Mouse (Mus musculus): Measurements from ENCODE around the gene Pigs.

Pigs gene

GRCm38 (mm10) chr11:78337040-78337439, 8.8 kb downstream of the Pigs start:
- DNase-seq (ENCODE audit: low read depth): no peak

DNA sequence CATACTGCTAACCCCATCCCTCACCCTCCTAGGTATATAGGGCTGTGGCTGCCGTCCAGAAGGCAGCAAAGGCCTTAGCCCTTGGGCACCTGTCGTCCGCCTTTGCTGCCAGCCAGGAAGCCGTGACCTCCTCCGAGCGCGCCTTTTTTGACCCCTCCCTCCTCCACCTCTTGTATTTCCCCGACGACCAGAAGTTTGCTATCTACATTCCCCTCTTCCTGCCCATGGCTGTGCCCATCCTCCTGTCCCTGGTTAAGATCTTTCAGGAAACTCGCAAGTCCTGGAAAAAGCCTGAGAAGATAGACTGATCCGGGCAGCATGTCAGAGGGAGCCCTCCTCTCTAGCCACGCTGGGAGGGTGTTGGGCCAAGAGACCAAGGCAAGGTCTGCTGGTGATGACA, 13.5 kb downstream of the Pigs start:
- no peak for DNase-seq (ENCODE audit: low read depth)

- DNase-seq (ENCODE audit: low read depth): peak; percentile 87
Measured at GRCm38 (mm10) chr11:78343381-78344327, 15.4 kb downstream of the Pigs start, which contains the start of gene Unc119. TSS of gene Unc119 (plus strand) at chr11:78343482.

- DNase-seq (ENCODE audit: low read depth): no peak
Measured at GRCm38 (mm10) chr11:78344328-78344889, 16.2 kb downstream of the Pigs start.

DNA sequence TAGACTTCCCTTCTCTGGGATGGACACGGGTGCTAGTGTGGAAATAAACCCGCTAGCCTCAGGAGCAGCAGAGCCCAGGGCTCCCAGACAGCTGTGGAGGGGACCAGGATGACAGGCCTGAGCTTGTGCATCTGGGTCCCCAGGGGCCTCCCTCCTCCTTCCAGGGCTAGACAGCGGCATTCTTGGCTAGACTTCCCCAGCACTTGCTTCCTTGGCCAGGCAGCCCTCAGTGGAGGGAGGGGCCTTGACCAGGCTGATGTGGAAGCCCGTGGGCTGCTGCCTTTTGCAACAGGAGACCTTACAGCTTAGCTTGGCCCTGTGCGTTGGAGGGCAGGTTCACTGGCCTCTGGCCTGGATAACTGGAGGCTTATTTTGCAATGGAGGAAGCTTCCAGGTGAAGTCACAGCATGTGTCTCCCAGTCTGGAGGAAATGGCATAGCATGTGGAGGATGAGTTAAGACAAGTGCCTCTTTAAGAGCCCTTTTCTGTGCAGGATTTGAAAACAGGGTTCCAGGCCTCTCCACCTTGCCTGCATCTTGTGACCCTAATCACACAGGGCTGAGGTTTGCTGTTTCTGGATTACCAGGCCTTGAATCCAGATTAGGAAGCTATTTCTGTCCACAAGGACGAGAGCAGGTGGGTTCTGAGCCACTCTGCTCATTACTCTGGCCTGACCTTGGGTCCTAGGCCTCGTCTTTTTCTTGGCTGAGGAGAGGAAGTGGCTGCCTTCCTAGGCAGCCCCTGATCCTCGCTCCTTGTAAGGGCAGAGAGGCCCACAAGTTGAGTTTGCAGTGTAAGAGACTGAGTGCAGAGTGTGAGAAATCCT, 16.9 kb downstream of the Pigs start:
- peak; percentile 61 for DNase-seq (ENCODE audit: low read depth)

- DNase-seq (ENCODE audit: low read depth): no peak
Measured at GRCm38 (mm10) chr11:78345801-78346200, 17.6 kb downstream of the Pigs start.

- DNase-seq (ENCODE audit: low read depth): peak; percentile 20
Measured at GRCm38 (mm10) chr11:78346326-78347069, 18.3 kb downstream of the Pigs start.

GRCm38 (mm10) chr11:78347070-78347754, 19.0 kb downstream of the Pigs start:
- DNase-seq (ENCODE audit: low read depth): peak; percentile 90

DNA sequence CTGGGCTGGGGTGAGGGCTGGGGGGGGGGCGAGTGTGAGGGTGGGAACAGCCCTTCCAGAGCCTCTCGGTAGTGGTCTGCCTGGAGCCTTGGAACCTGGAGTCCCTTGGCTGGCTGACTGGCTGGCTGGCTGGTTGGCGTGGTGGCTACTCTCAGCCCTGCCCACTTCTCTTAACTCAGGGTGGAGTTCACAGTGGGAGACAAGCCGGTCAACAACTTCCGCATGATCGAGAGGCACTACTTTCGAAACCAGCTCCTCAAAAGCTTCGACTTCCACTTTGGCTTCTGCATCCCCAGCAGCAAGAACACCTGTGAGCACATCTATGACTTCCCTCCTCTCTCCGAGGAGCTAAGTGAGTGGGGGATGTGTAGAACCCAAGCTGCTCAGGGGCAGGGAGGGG, 19.7 kb downstream of the Pigs start:
- no peak for DNase-seq (ENCODE audit: low read depth)

DNA sequence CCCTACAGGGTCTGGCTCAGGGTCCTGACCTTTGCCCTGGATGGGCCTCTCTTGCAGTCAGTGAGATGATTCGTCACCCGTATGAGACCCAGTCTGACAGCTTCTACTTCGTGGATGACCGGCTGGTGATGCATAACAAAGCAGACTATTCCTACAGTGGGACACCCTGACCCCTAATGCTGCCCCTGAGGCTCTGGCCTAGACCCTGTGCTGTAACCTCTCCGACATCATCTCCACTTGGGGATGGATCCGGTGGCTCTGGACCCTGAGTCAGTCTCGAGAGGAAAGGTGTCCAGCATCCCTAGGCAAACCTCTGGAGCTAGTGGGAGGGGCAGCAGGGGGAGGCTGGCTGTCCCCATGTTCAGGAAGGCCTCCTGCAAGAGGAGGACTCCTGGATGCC, 20.3 kb downstream of the Pigs start:
- no peak for DNase-seq (ENCODE audit: low read depth)

DNA sequence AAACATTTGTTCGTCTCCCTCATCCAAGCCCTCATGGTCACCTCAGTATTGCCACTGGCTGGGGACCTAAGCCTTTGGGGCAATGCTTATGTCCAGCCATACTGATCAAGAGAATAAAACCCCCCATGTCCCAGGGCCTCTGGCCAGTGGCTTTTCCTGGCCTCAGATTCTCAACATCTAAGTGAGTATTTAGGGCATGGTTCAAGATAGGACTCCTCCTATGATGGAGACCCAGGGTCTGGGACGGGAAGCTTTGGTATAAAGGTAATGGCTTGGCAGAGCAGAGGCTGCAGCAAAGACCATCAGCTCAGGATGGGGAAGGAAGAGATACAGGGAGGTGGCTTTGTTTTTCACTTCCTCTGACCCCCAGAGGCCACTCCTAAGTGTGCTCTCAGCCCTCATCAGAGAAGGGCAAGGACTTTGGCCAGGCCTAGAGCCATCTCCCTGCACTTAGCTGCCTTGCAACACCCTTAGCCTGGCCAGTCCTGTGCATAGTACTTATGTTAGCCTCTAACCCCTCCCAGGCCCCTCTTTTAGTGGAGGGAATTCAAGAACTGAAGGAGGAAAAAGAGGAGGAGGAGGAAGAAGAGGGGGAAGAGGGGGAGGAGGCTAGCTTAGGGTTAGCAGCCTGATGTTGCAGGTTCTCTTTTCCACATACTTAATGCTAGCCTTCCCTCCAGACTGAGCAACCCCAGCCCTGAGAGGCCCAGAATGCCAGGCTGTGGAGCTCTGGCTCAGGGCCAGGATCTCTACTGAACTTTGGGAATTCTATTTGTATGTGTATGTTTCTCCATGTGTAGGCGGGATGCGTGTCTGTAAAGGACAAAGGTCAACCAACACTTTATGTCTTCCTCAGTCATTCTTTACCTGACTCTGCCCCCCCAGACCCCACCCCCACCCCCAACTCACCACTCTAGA, 21.5 kb downstream of the Pigs start:
- DNase-seq (ENCODE audit: low read depth): peak; percentile 57

- no peak for DNase-seq (ENCODE audit: low read depth)
Measured at GRCm38 (mm10) chr11:78353081-78353480, 24.9 kb downstream of the Pigs start.

- DNase-seq (ENCODE audit: low read depth): no peak
Measured at GRCm38 (mm10) chr11:78354905-78355304, 26.7 kb downstream of the Pigs start.

GRCm38 (mm10) chr11:78355471-78356238, 27.4 kb downstream of the Pigs start:
- peak; percentile 92 for DNase-seq (ENCODE audit: low read depth)

DNA sequence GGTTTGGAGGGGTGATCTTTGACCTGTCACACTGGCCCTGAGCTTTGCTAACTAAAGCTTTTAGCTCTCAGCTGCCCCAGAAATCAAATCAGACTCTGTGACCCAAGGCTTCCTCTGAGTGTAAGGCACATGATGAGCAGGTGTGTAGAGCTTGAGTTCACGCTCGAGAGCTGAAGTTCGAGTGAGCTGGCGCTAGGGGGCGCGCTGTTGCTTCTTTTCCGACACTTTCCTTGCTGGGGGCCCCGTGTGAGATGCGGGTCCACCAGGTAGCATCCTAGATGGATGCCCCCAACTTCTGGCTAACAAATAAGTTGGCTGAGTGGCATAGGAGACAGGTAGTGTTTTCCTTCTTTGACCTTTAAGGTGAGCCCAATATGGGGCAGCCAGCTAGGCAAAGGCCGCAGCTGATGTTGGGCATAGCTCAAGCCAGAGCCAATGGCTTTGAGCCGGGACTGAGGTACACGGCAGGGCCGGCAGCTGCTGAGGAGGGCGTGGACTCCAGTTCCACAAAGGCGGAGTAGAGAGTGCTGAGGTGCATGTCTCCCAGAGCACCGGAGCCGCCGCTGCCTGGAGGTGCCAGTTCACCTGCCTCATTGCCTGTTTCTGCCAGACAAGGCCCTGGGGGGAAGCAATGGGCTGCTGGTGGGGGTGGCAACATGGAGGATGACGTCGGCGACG, 30.3 kb downstream of the Pigs start:
- DNase-seq (ENCODE audit: low read depth): peak; percentile 57

- peak; percentile 95 for DNase-seq (ENCODE audit: low read depth)
Measured at GRCm38 (mm10) chr11:78360125-78360788, 32.0 kb downstream of the Pigs start.

DNA sequence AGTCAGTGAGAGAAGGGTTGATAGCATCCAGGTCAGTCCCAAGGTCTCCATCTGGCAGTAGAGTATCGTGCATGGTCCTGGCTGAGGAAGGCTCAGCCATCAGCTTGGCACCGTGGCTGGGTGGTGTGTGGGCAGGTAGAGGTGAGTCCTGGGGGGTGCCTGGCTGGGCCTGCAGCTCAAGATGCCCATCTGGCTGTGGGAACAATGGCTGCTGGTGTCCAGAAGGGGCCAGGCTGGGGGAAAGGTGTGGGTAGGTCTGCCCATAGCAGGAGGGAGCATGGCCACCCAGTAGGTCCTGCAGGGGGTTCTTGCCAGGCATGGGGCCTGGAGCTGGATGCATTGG, 32.5 kb downstream of the Pigs start:
- no peak for DNase-seq (ENCODE audit: low read depth)

DNA sequence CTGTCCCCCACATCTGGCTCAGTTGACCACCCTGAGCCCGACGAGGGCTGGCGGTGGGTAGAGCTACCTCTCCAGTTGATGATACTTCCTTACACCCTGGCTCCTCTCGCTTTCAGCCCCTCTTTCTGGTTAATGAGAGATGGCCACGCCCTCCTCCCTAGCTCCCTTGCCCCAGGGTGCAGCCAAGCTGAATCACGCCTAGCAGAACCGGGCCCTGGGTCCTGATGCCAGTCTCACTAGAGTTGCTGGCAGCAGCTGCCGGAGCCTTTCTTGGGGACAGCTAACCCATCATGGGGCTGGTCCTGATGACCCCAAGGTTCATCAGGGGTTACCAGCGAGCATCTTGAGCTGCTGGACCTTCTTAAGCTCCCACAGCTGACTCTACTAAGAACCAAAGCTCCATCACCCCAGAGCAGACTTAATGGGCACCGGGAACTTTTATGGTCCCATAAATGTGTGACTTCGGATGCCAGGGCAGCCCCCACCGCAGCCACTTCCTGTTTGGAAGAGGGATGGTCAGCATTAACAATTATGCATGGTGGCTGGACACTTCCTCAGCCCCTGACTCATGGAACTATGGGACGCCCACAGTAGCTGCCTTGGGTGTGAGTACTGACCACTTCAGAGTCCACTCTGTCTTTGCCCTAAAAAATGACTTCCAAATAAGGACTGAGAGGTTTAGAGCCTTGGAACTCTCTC, 35.2 kb downstream of the Pigs start:
- DNase-seq (ENCODE audit: low read depth): peak; percentile 21
